Mouse (Mus musculus): ENCODE data around the gene Baz2b. TPM values are rescaled to one million over a fixed set of nuclear protein-coding genes. Genes with fewer than 3 reads are reported as not detected.

Gene Baz2b
- polyA plus RNA-seq, 1 experiment, result 15.0 TPM

- no peak overlapping the region for H3K4me3 ChIP-seq (ENCODE audit: insufficient read depth, low read depth, low read length)
- no peak overlapping the region for H3K27ac ChIP-seq (ENCODE audit: insufficient read depth, low read depth, low read length)
- 96% methylated on average over 2 of the region's 2 CpGs for WGBS
- H3K4me1 ChIP-seq (ENCODE audit: control insufficient read depth, insufficient read depth, low read length), result peaks cover 39% of the 10 kb centered on the region
- H3K36me3 ChIP-seq (ENCODE audit: control insufficient read depth, insufficient read depth, low read length), result no peaks in the 10 kb centered on the region
- no peak for DNase-seq
- no peak for TF ChIP-seq CTCF (conservative IDR thresholded peaks at IDR 0.05; ENCODE audit: insufficient read depth, insufficient read length, low read depth, low read length)
- no peak for TF ChIP-seq POLR2A (IDR thresholded peaks at IDR 0.05; ENCODE audit: low read depth, low read length)
- no peaks in the 10 kb centered on the region for H3K27me3 ChIP-seq (replicated peaks; ENCODE audit: control insufficient read depth, insufficient read depth, low read length)
Measured at GRCm38 (mm10) chr2:60214683-60215082, 5.0 kb upstream of the Baz2b start.

GRCm38 (mm10) chr2:60212488-60212887 is 2.8 kb upstream of the Baz2b start:
- DNase-seq, result no peak
- Histone ChIP-seq H3K4me1 (ENCODE audit: control insufficient read depth, insufficient read depth, low read length) (peaks cover 39% of the 10 kb centered on the region), H3K4me3 (ENCODE audit: insufficient read depth, low read depth, low read length) (no peak overlapping the region), H3K36me3 (ENCODE audit: control insufficient read depth, insufficient read depth, low read length) (no peaks in the 10 kb centered on the region), H3K27me3 (replicated peaks; ENCODE audit: control insufficient read depth, insufficient read depth, low read length) (no peaks in the 10 kb centered on the region), H3K27ac (ENCODE audit: insufficient read depth, low read depth, low read length) (no peak overlapping the region)
- TF ChIP-seq CTCF (conservative IDR thresholded peaks at IDR 0.05; ENCODE audit: insufficient read depth, insufficient read length, low read depth, low read length), result no peak
- TF ChIP-seq POLR2A (IDR thresholded peaks at IDR 0.05; ENCODE audit: low read depth, low read length), result no peak

- Histone ChIP-seq H3K36me3 (ENCODE audit: control insufficient read depth, insufficient read depth, low read length) (peaks cover 2% of the 10 kb centered on the region), H3K4me1 (ENCODE audit: control insufficient read depth, insufficient read depth, low read length) (peaks cover 28% of the 10 kb centered on the region), H3K4me3 (ENCODE audit: insufficient read depth, low read depth, low read length) (peak overlapping the region; percentile 100), H3K27me3 (replicated peaks; ENCODE audit: control insufficient read depth, insufficient read depth, low read length) (no peaks in the 10 kb centered on the region), H3K27ac (ENCODE audit: insufficient read depth, low read depth, low read length) (no peak overlapping the region)
- no peak for TF ChIP-seq CTCF (conservative IDR thresholded peaks at IDR 0.05; ENCODE audit: insufficient read depth, insufficient read length, low read depth, low read length)
- TF ChIP-seq POLR2A (IDR thresholded peaks at IDR 0.05; ENCODE audit: low read depth, low read length), result no peak
- no peak for DNase-seq
- 7% methylated on average over 5 of the region's 5 CpGs for WGBS
Measured at GRCm38 (mm10) chr2:60210821-60211220, 1.2 kb upstream of the Baz2b start.

- no peak for TF ChIP-seq POLR2A (IDR thresholded peaks at IDR 0.05; ENCODE audit: low read depth, low read length)
- TF ChIP-seq CTCF (conservative IDR thresholded peaks at IDR 0.05; ENCODE audit: insufficient read depth, insufficient read length, low read depth, low read length), result no peak
- H3K4me3 ChIP-seq (ENCODE audit: insufficient read depth, low read depth, low read length), result peak overlapping the region; percentile 100
- H3K4me1 ChIP-seq (ENCODE audit: control insufficient read depth, insufficient read depth, low read length), result peaks cover 22% of the 10 kb centered on the region
- under 1% methylated on average over 34 of the region's 35 CpGs for WGBS
- H3K36me3 ChIP-seq (ENCODE audit: control insufficient read depth, insufficient read depth, low read length), result peaks cover 2% of the 10 kb centered on the region
- H3K27ac ChIP-seq (ENCODE audit: insufficient read depth, low read depth, low read length), result peak overlapping the region; percentile 85
- DNase-seq, result peak; percentile 63
- H3K27me3 ChIP-seq (replicated peaks; ENCODE audit: control insufficient read depth, insufficient read depth, low read length), result no peaks in the 10 kb centered on the region
Measured at GRCm38 (mm10) chr2:60209122-60209611, 472 bp downstream of the Baz2b start.

GRCm38 (mm10) chr2:60205795-60206194 is 3.8 kb downstream of the Baz2b start:
- 88% methylated on average over 6 of the region's 6 CpGs for WGBS
- TF ChIP-seq POLR2A (IDR thresholded peaks at IDR 0.05; ENCODE audit: low read depth, low read length), result no peak
- TF ChIP-seq CTCF (conservative IDR thresholded peaks at IDR 0.05; ENCODE audit: insufficient read depth, insufficient read length, low read depth, low read length), result no peak

GRCm38 (mm10) chr2:60204162-60204561 is 5.5 kb downstream of the Baz2b start:
- peaks cover 2% of the 10 kb centered on the region for H3K36me3 ChIP-seq (ENCODE audit: control insufficient read depth, insufficient read depth, low read length)
- TF ChIP-seq CTCF (conservative IDR thresholded peaks at IDR 0.05; ENCODE audit: insufficient read depth, insufficient read length, low read depth, low read length), result no peak
- H3K4me3 ChIP-seq (ENCODE audit: insufficient read depth, low read depth, low read length), result no peak overlapping the region
- no peaks in the 10 kb centered on the region for H3K27me3 ChIP-seq (replicated peaks; ENCODE audit: control insufficient read depth, insufficient read depth, low read length)
- WGBS, result 77% methylated on average over 6 of the region's 6 CpGs
- DNase-seq, result no peak
- peaks cover 5% of the 10 kb centered on the region; the same call in 1 of the 2 replicates for H3K4me1 ChIP-seq (ENCODE audit: control insufficient read depth, insufficient read depth, low read length)
- H3K27ac ChIP-seq (ENCODE audit: insufficient read depth, low read depth, low read length), result no peak overlapping the region

More at GRCm38 (mm10) chr2:60205795-60206194, 3.8 kb downstream of the Baz2b start:
- no peak overlapping the region for H3K27ac ChIP-seq (ENCODE audit: insufficient read depth, low read depth, low read length)
- no peak overlapping the region for H3K4me3 ChIP-seq (ENCODE audit: insufficient read depth, low read depth, low read length)
- DNase-seq, result no peak
- peaks cover 2% of the 10 kb centered on the region for H3K36me3 ChIP-seq (ENCODE audit: control insufficient read depth, insufficient read depth, low read length)
- H3K4me1 ChIP-seq (ENCODE audit: control insufficient read depth, insufficient read depth, low read length), result peaks cover 7% of the 10 kb centered on the region
- H3K27me3 ChIP-seq (replicated peaks; ENCODE audit: control insufficient read depth, insufficient read depth, low read length), result no peaks in the 10 kb centered on the region

GRCm38 (mm10) chr2:60203733-60204132 is 5.9 kb downstream of the Baz2b start:
- no peaks in the 10 kb centered on the region for H3K27me3 ChIP-seq (replicated peaks; ENCODE audit: control insufficient read depth, insufficient read depth, low read length)
- peaks cover 2% of the 10 kb centered on the region for H3K36me3 ChIP-seq (ENCODE audit: control insufficient read depth, insufficient read depth, low read length)
- TF ChIP-seq CTCF (conservative IDR thresholded peaks at IDR 0.05; ENCODE audit: insufficient read depth, insufficient read length, low read depth, low read length), result no peak
- no peak for TF ChIP-seq POLR2A (IDR thresholded peaks at IDR 0.05; ENCODE audit: low read depth, low read length)
- WGBS, result 82% methylated on average over 4 of the region's 4 CpGs
- DNase-seq, result no peak
- no peak overlapping the region for H3K27ac ChIP-seq (ENCODE audit: insufficient read depth, low read depth, low read length)
- no peak overlapping the region for H3K4me3 ChIP-seq (ENCODE audit: insufficient read depth, low read depth, low read length)
- peaks cover 5% of the 10 kb centered on the region; the same call in 1 of the 2 replicates for H3K4me1 ChIP-seq (ENCODE audit: control insufficient read depth, insufficient read depth, low read length)
